Mouse (Mus musculus) midbrain, postnatal 0 days (tissue): ENCODE measurements at regions not wholly inside any gene's neighbourhood (a gene's known extent, or its start where the extent isn't known, plus 50 kb on each side); places are given as distances from the start of the nearest gene placed in this dataset. TPM values are rescaled to one million over a fixed set of nuclear protein-coding genes. Genes with fewer than 3 reads are reported as not detected.

ENCODE experiments used
- ATAC-seq: fragments of 200-750 bp; cut with Nextera tagmentation; 2 replicates; pipeline ENCODE4 v1.8.0; 2017; ENCODE audit warnings: moderate number of reproducible peaks, mild to moderate bottlenecking, moderate TSS enrichment, moderate library complexity; ENCODE audit not compliant: low FRiP score
- DNase-seq: peaks from one replicate; pipeline ENCODE4 v3.0.0-alpha.2; 2015; ENCODE audit warnings: low spot score
- H3K27ac ChIP-seq: fragments of 300-500 bp; sonication (generic); 2 replicates; pipeline ENCODE4 v1.5.1; 2014; ENCODE audit warnings: low read depth, mild to moderate bottlenecking, low read length, mixed read lengths
- H3K27me3 ChIP-seq: fragments of 300-500 bp; sonication (generic); 2 replicates; pipeline ENCODE4 v1.6.1; 2014; ENCODE audit warnings: low read length, control low read depth, mixed read lengths; ENCODE audit not compliant: insufficient read depth
- H3K36me3 ChIP-seq: fragments of 300-500 bp; sonication (generic); 2 replicates; pipeline ENCODE4 v1.6.1; 2014; ENCODE audit warnings: low read length, control low read depth, mixed read lengths; ENCODE audit not compliant: insufficient read depth
- H3K4me1 ChIP-seq: fragments of 300-500 bp; sonication (generic); 2 replicates; pipeline ENCODE4 v1.6.1; 2014; ENCODE audit warnings: mild to moderate bottlenecking, control low read depth, antibody characterized with exemption, low read length, mixed read lengths; ENCODE audit not compliant: insufficient read depth
- H3K4me2 ChIP-seq: fragments of 300-500 bp; sonication (generic); 2 replicates; pipeline ENCODE4 v1.6.1; 2014; ENCODE audit warnings: low read depth, mild to moderate bottlenecking, low read length, mixed read lengths; ENCODE audit not compliant: poor library complexity, severe bottlenecking
- H3K4me3 ChIP-seq: fragments of 300-500 bp; sonication (generic); 2 replicates; pipeline ENCODE4 v1.5.1; 2014; ENCODE audit warnings: low read depth, mild to moderate bottlenecking, low read length, moderate library complexity
- H3K9ac ChIP-seq: fragments of 300-500 bp; sonication (generic); replicated peaks from 2 replicates; pipeline ENCODE4 v1.6.1; 2014; ENCODE audit warnings: mild to moderate bottlenecking, low read length, moderate library complexity, mixed read lengths; ENCODE audit not compliant: poor library complexity, severe bottlenecking
- H3K9me3 ChIP-seq: fragments of 300-500 bp; sonication (generic); 2 replicates; pipeline ENCODE4 v1.6.1; 2016; ENCODE audit warnings: low read length, control low read depth
- CTCF ChIP-seq: IDR thresholded peaks from 2 replicates; pipeline ENCODE4 v1.5.1; 2016; ENCODE audit warnings: antibody characterized with exemption, mild to moderate bottlenecking
- WGBS: fragments of 180-500 bp; shearing (Covaris S2); extraction: QIAGEN DNeasy Blood & Tissue Kit; methylation state at CpG from one replicate; pipeline ENCODE4 v1.1.7; 2014; 5-methylcytosine and 5-hydroxymethylcytosine counted together
- microRNA-seq: library from miRNA; unstranded; fragments of <30 nt; microRNA quantifications from one replicate; pipeline ENCODE4, GENCODE M21; 2016; ENCODE audit warnings: borderline number of aligned reads

DNA sequence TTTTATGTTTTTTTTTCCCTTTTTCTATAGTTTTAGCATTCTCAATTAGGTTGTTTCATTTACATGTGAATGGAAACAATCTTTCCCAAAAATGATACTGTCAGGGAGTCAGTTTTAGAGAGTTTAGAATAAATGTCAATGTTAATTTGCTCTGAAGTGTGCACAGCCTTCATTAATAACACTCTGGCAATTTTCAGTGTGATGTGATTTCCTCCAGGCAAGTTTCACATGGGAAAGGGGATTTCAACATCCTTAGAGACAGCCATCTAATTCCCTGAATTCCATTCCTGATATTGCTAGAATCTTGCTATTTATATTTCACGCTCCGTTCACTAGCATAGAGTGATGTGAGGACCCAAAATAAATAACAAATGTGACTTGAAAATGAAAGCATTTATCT is 55.2 kb upstream of the Tecrl start:
- Histone ChIP-seq H3K4me1 (no peaks in the 10 kb centered on the region), H3K4me3 (no peak overlapping the region), H3K9me3 (no peaks in the 10 kb centered on the region), H3K4me2 (no peak overlapping the region), H3K27ac (no peak overlapping the region), H3K9ac (no peak overlapping the region), H3K27me3 (no peaks in the 10 kb centered on the region), H3K36me3 (no peaks in the 10 kb centered on the region)
- no peak for ATAC-seq
- DNase-seq: peak; percentile 3
- no peak for TF ChIP-seq CTCF
- WGBS: 59% methylated on average over 2 of the region's 2 CpGs

DNA sequence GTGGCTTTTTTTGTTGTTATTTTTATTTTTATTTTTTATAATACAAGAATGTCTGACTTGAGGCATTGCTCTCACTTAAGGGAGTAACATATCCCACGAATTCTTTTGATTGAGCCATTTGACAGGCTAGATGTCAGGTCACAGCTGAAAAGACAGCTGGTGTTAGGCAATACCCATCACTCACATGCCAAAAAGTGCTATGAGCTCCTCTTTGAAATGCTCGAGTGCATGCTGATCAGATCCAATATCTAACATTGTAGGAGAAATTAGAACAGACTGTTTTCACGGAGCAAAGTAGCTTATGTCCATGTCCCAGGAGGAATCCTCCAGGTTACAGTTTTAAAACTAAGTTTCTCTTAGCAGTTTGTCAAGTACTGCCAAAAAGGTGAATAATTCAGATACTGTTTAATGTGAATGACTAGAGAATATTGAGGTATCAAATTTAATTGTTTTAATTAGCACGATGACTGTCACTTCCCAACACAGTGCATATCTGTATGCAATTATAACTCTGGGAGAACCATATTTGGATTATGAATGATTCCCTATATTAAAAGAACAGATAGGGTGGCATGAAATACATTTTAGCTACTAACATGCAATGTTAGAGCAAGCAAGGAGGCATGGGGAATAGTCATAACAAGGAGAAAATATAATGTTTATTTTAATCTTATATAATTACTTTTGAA is 50.4 kb upstream of the Tecrl start:
- Histone ChIP-seq H3K4me1 (no peaks in the 10 kb centered on the region), H3K27ac (no peak overlapping the region), H3K9me3 (no peaks in the 10 kb centered on the region), H3K9ac (no peak overlapping the region), H3K27me3 (no peaks in the 10 kb centered on the region), H3K4me3 (no peak overlapping the region), H3K4me2 (no peak overlapping the region), H3K36me3 (no peaks in the 10 kb centered on the region)
- TF ChIP-seq CTCF: no peak
- peak; percentile 19 for DNase-seq
- WGBS: 56% methylated on average over 4 of the region's 4 CpGs
- ATAC-seq: no peak

Small RNAs in the stretch of these regions (microRNA-seq; reads per million reads assigned to microRNA genes)
- gene Gm44303: not detected
